Comparison of ENCODE assay signal across 26 mouse cellular contexts in the genomic region with DNA sequence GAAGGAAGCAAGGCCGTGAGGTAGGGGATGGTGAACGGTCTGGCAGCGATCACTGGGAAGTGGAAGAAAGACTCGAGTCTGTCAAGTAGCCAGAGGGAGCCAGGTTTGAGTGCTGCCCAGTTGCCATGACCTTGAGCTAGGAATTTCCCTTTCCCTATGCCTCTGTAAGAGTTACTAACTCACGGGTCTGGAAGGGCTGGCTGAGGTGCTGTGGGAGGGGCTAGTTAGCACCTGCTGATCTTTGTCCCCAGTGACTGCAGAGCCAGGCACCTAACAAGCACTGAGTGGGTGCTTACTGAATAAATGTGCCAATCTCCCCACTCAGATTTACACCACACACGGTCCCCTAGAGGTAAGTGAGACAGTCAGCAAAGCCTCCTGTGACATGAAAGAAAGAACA. TPM values are rescaled to one million over a fixed set of nuclear protein-coding genes. Genes with fewer than 3 reads are reported as not detected.
DNase-seq lines count a peak whose midpoint lies in the region; ATAC-seq and TF ChIP-seq lines count a peak whose summit lies in the region.
"Had no signal": no experiment of that assay in that cellular context is flagged by ENCODE, and none has a peak within 500 bp of the region (broad histone marks: within the 10 kb centered on the region; RNA-seq: fewer than 3 reads in every experiment).

No protein-coding gene starts in this region.

- ATAC-seq in kidney, embryonic 16.5 days (ENCODE audit: low FRiP score, low TSS enrichment) = no peak
- ATAC-seq in midbrain, embryonic 11.5 days (ENCODE audit: low FRiP score) = no peak
- no peak for ATAC-seq in midbrain, postnatal 0 days (ENCODE audit: low FRiP score)
- ATAC-seq: forebrain, embryonic 14.5 days; inflammation-experienced regulatory T-cells, adult 6 months; lung, postnatal 0 days had no signal

- H3K27ac ChIP-seq in heart, embryonic 10.5 days = peak overlapping the region; percentile 53; the same call in 1 of the 2 replicates
- H3K27ac ChIP-seq in kidney, embryonic 16.5 days (ENCODE audit: low read length) = no peak overlapping the region
- H3K27ac ChIP-seq in midbrain, embryonic 11.5 days (ENCODE audit: low read depth, low read length) = no peak overlapping the region
- H3K27ac ChIP-seq in midbrain, postnatal 0 days (ENCODE audit: low read depth, low read length) = no peak overlapping the region
- no peak overlapping the region for H3K27ac ChIP-seq in layer of hippocampus, adult 2 months
- H3K27ac ChIP-seq: embryonic facial prominence, embryonic 15.5 days; gastrocnemius, adult 2 months; heart, embryonic 15.5 days; hindbrain, embryonic 14.5 days; limb, embryonic 13.5 days; macrophage; midbrain, embryonic 12.5 days had no signal

- peaks cover 93% of the 10 kb centered on the region for H3K36me3 ChIP-seq in heart, embryonic 10.5 days
- peaks cover 74% of the 10 kb centered on the region for H3K36me3 ChIP-seq in kidney, embryonic 16.5 days (ENCODE audit: insufficient read depth, low read length)
- H3K36me3 ChIP-seq in midbrain, embryonic 11.5 days (ENCODE audit: control insufficient read depth, insufficient read depth, low read length) = peaks cover 35% of the 10 kb centered on the region
- peaks cover 75% of the 10 kb centered on the region for H3K36me3 ChIP-seq in midbrain, postnatal 0 days (ENCODE audit: insufficient read depth, low read length)

- no peaks in the 10 kb centered on the region for H3K9me3 ChIP-seq in heart, embryonic 10.5 days
- H3K9me3 ChIP-seq in kidney, embryonic 16.5 days (ENCODE audit: low read length) = no peaks in the 10 kb centered on the region
- no peaks in the 10 kb centered on the region for H3K9me3 ChIP-seq in midbrain, embryonic 11.5 days (ENCODE audit: control insufficient read depth, low read length)
- no peaks in the 10 kb centered on the region for H3K9me3 ChIP-seq in midbrain, postnatal 0 days (ENCODE audit: low read length)
- H3K9me3 ChIP-seq: embryonic facial prominence, embryonic 15.5 days; heart, embryonic 15.5 days; limb, embryonic 13.5 days; midbrain, embryonic 12.5 days had no signal

- H3K4me3 ChIP-seq in heart, embryonic 10.5 days = no peak overlapping the region
- no peak overlapping the region for H3K4me3 ChIP-seq in kidney, embryonic 16.5 days (ENCODE audit: low read length)
- H3K4me3 ChIP-seq in midbrain, embryonic 11.5 days (ENCODE audit: low read depth, low read length) = no peak overlapping the region
- H3K4me3 ChIP-seq in midbrain, postnatal 0 days (ENCODE audit: low read depth, low read length) = no peak overlapping the region
- no peak overlapping the region for H3K4me3 ChIP-seq in layer of hippocampus, adult 2 months
- H3K4me3 ChIP-seq: embryonic facial prominence, embryonic 15.5 days; gastrocnemius, adult 2 months; heart, embryonic 15.5 days; limb, embryonic 13.5 days; midbrain, embryonic 12.5 days had no signal

- intact Hi-C loops in heart, postnatal 25 days (cut with DNase I) = no loop called here
- intact Hi-C loops in gastrocnemius, postnatal 36 days (cut with DNase I) = no loop called here

- H3K4me1 ChIP-seq in heart, embryonic 10.5 days = no peaks in the 10 kb centered on the region
- no peaks in the 10 kb centered on the region for H3K4me1 ChIP-seq in kidney, embryonic 16.5 days (ENCODE audit: insufficient read depth, low read length)
- no peaks in the 10 kb centered on the region for H3K4me1 ChIP-seq in midbrain, embryonic 11.5 days (ENCODE audit: control insufficient read depth, insufficient read depth, low read length)
- no peaks in the 10 kb centered on the region for H3K4me1 ChIP-seq in midbrain, postnatal 0 days (ENCODE audit: insufficient read depth, low read length)
- H3K4me1 ChIP-seq: embryonic facial prominence, embryonic 15.5 days; heart, embryonic 15.5 days; limb, embryonic 13.5 days; midbrain, embryonic 12.5 days had no signal

- 74% methylated on average over 6 of the region's 6 CpGs for WGBS in heart, embryonic 10.5 days
- WGBS in kidney, embryonic 16.5 days = 88% methylated on average over 6 of the region's 6 CpGs
- WGBS in midbrain, embryonic 11.5 days = 88% methylated on average over 6 of the region's 6 CpGs
- 93% methylated on average over 6 of the region's 6 CpGs for WGBS in midbrain, postnatal 0 days

- H3K9ac ChIP-seq in kidney, embryonic 16.5 days (replicated peaks; ENCODE audit: low read length) = no peak overlapping the region
- H3K9ac ChIP-seq in midbrain, embryonic 11.5 days (ENCODE audit: low read length) = no peak overlapping the region
- H3K9ac ChIP-seq in midbrain, postnatal 0 days (replicated peaks; ENCODE audit: low read length, poor library complexity, severe bottlenecking) = no peak overlapping the region
- H3K9ac ChIP-seq: embryonic facial prominence, embryonic 15.5 days; heart, embryonic 15.5 days; hindbrain, embryonic 14.5 days; limb, embryonic 13.5 days; midbrain, embryonic 12.5 days had no signal

- H3K4me2 ChIP-seq in kidney, embryonic 16.5 days (replicated peaks; ENCODE audit: low read depth, low read length) = no peak overlapping the region
- no peak overlapping the region for H3K4me2 ChIP-seq in midbrain, embryonic 11.5 days
- H3K4me2 ChIP-seq in midbrain, postnatal 0 days (ENCODE audit: low read depth, low read length, poor library complexity, severe bottlenecking) = no peak overlapping the region
- H3K4me2 ChIP-seq: embryonic facial prominence, embryonic 15.5 days; heart, embryonic 15.5 days; hindbrain, embryonic 14.5 days; limb, embryonic 13.5 days; midbrain, embryonic 12.5 days had no signal

- DNase-seq in heart, embryonic 10.5 days (ENCODE audit: low spot score) = no peak
- no peak for DNase-seq in heart, postnatal 25 days (ENCODE audit: low spot score)
- DNase-seq in kidney, adult 8-10 months = peak; percentile 69 to 80
- peak; percentile 17 for DNase-seq in midbrain, embryonic 11.5 days (ENCODE audit: low spot score, missing footprints)
- DNase-seq in midbrain, postnatal 0 days (ENCODE audit: low spot score) = no peak
- no peak for DNase-seq in layer of hippocampus, adult 2 months (ENCODE audit: low spot score in 2 of 2)
- DNase-seq in gastrocnemius, postnatal 36 days = no peak
- DNase-seq: adrenal gland, postnatal 36 days; cerebellum, adult 11 months; cerebellum, adult 9-11 months; gastrocnemius, adult 2 months; heart, postnatal 4 days had no signal

- no peak for TF ChIP-seq CTCF in midbrain, postnatal 0 days (IDR thresholded peaks at IDR 0.05)
- no peak for TF ChIP-seq CTCF in layer of hippocampus, adult 2 months (conservative IDR thresholded peaks at IDR 0.05)

- H3K27me3 ChIP-seq in heart, embryonic 10.5 days (ENCODE audit: insufficient read depth, poor library complexity, severe bottlenecking) = no peaks in the 10 kb centered on the region
- no peaks in the 10 kb centered on the region for H3K27me3 ChIP-seq in kidney, embryonic 16.5 days (ENCODE audit: insufficient read depth, low read length)
- no peaks in the 10 kb centered on the region for H3K27me3 ChIP-seq in midbrain, embryonic 11.5 days (ENCODE audit: control insufficient read depth, insufficient read depth, low read length)
- no peaks in the 10 kb centered on the region for H3K27me3 ChIP-seq in midbrain, postnatal 0 days (ENCODE audit: insufficient read depth, low read length)
- H3K27me3 ChIP-seq: embryonic facial prominence, embryonic 15.5 days; heart, embryonic 15.5 days; limb, embryonic 13.5 days; midbrain, embryonic 12.5 days had no signal

RNA-seq across cellular contexts. Expression of a gene that starts 8.4 kb away (rescaled TPM):
- 23.0 and 28.5 TPM in 2 replicates for polyA plus RNA-seq in heart, embryonic 10.5 days (2016; fragmentation: Nextera tagmentation; extraction: Ambion mirVana)
- 10 to 100 TPM in 1 of 2 experiments, 1 to 10 TPM in 1; 10.0 to 11.4 TPM for total RNA-seq in heart, postnatal 25 days (2021)
- polyA plus RNA-seq in kidney, embryonic 16.5 days (2015; fragmentation: Nextera tagmentation; extraction: Ambion mirVana) = 35.1 and 35.8 TPM in 2 replicates
- 25.5 TPM in 2 replicates for polyA plus RNA-seq in midbrain, embryonic 11.5 days (2014; fragmentation: Nextera tagmentation; extraction: Ambion mirVana)
- total RNA-seq in midbrain, postnatal 0 days (2014; rRNA removed) = 15.1 and 25.1 TPM in 2 replicates
- polyA plus RNA-seq in midbrain, postnatal 0 days (2015; fragmentation: Nextera tagmentation; extraction: Ambion mirVana) = 11.5 and 12.3 TPM in 2 replicates
- total RNA-seq in layer of hippocampus, adult 2 months (2021) = 10 to 100 TPM; 20.5 to 26.2 TPM
- 10 to 100 TPM; 10.4 to 12.8 TPM for total RNA-seq in gastrocnemius, postnatal 36 days (2021)

RNA-seq across cellular contexts. Expression of a gene that starts 11.2 kb away (rescaled TPM):
- 552 and 644 TPM in 2 replicates for polyA plus RNA-seq in heart, embryonic 10.5 days (2016; fragmentation: Nextera tagmentation; extraction: Ambion mirVana)
- 10 to 100 TPM; 75.6 to 87.9 TPM for total RNA-seq in heart, postnatal 25 days (2021)
- 295 and 301 TPM in 2 replicates for polyA plus RNA-seq in kidney, embryonic 16.5 days (2015; fragmentation: Nextera tagmentation; extraction: Ambion mirVana)
- 175 and 194 TPM in 2 replicates for polyA plus RNA-seq in midbrain, embryonic 11.5 days (2014; fragmentation: Nextera tagmentation; extraction: Ambion mirVana)
- total RNA-seq in midbrain, postnatal 0 days (2014; rRNA removed) = 37.2 and 41.1 TPM in 2 replicates
- polyA plus RNA-seq in midbrain, postnatal 0 days (2015; fragmentation: Nextera tagmentation; extraction: Ambion mirVana) = 52.6 and 57.0 TPM in 2 replicates
- total RNA-seq in layer of hippocampus, adult 2 months (2021) = 10 to 100 TPM; 33.9 to 41.8 TPM
- 10 to 100 TPM; 31.4 to 31.5 TPM for total RNA-seq in gastrocnemius, postnatal 36 days (2021)

RNA-seq across cellular contexts. Expression of a gene that starts 56.5 kb away (rescaled TPM):
- 0.63 and 1.3 TPM in 2 replicates for polyA plus RNA-seq in heart, embryonic 10.5 days (2016; fragmentation: Nextera tagmentation; extraction: Ambion mirVana)
- not detected for total RNA-seq in heart, postnatal 25 days (2021)
- polyA plus RNA-seq in kidney, embryonic 16.5 days (2015; fragmentation: Nextera tagmentation; extraction: Ambion mirVana) = 0.28 TPM in 1 of 2 replicates, not detected in the other
- polyA plus RNA-seq in midbrain, embryonic 11.5 days (2014; fragmentation: Nextera tagmentation; extraction: Ambion mirVana) = 0.18 and 0.41 TPM in 2 replicates
- 0.22 and 2.5 TPM in 2 replicates for total RNA-seq in midbrain, postnatal 0 days (2014; rRNA removed)
- 0.46 and 0.48 TPM in 2 replicates for polyA plus RNA-seq in midbrain, postnatal 0 days (2015; fragmentation: Nextera tagmentation; extraction: Ambion mirVana)
- not detected for total RNA-seq in layer of hippocampus, adult 2 months (2021)
- not detected for total RNA-seq in gastrocnemius, postnatal 36 days (2021)
- total RNA-seq: adrenal gland, postnatal 36 days; common myeloid progenitor, adult 5-6 weeks; gastrocnemius, adult 2 months; granulocyte monocyte progenitor cell, adult 5-6 weeks; monocyte, adult 5-6 weeks; neutrophil, adult 5-6 weeks had no signal
- polyA plus RNA-seq: inflammation-experienced regulatory T-cells, adult 6 months; macrophage had no signal

RNA-seq across cellular contexts. Expression of a gene that starts 57.2 kb away (rescaled TPM):
- 0.99 and 1.1 TPM in 2 replicates for polyA plus RNA-seq in heart, embryonic 10.5 days (2016; fragmentation: Nextera tagmentation; extraction: Ambion mirVana)
- total RNA-seq in heart, postnatal 25 days (2021) = 1 to 10 TPM in 1 of 2 experiments, under 1 TPM in 1; 0.96 to 2.0 TPM
- 1.5 and 2.5 TPM in 2 replicates for polyA plus RNA-seq in kidney, embryonic 16.5 days (2015; fragmentation: Nextera tagmentation; extraction: Ambion mirVana)
- 0.07 and 0.30 TPM in 2 replicates for polyA plus RNA-seq in midbrain, embryonic 11.5 days (2014; fragmentation: Nextera tagmentation; extraction: Ambion mirVana)
- 0.19 and 0.93 TPM in 2 replicates for total RNA-seq in midbrain, postnatal 0 days (2014; rRNA removed)
- polyA plus RNA-seq in midbrain, postnatal 0 days (2015; fragmentation: Nextera tagmentation; extraction: Ambion mirVana) = 0.13 and 0.19 TPM in 2 replicates
- under 1 TPM; 0.44 to 0.74 TPM for total RNA-seq in layer of hippocampus, adult 2 months (2021)
- under 1 TPM; 0.13 to 0.35 TPM for total RNA-seq in gastrocnemius, postnatal 36 days (2021)
- total RNA-seq: monocyte, adult 5-6 weeks had no signal
- polyA plus RNA-seq: inflammation-experienced regulatory T-cells, adult 6 months had no signal

Comparison
In these comparisons a context has a peak if more than half of its experiments do, and no peak if none do; other contexts are left out.
1. DNase-seq: peak in kidney, adult 8-10 months (2 of 2) and midbrain, embryonic 11.5 days (single experiment); none in heart, embryonic 10.5 days (single experiment), heart, postnatal 25 days (single experiment), midbrain, postnatal 0 days (single experiment), layer of hippocampus, adult 2 months (0 of 2) and gastrocnemius, postnatal 36 days (0 of 2).